Mouse (Mus musculus) liver, postnatal 0 days (tissue): ENCODE results near the gene Zfp462. TPM values are rescaled to one million over a fixed set of nuclear protein-coding genes. Genes with fewer than 3 reads are reported as not detected.
A peak's percentile ranks its signal among the peaks of the same experiment; 100 is the strongest.

Experiments used
- ATAC-seq: fragments of 200-750 bp; cut with Nextera tagmentation; 2 replicates; pipeline ENCODE4 v1.8.0; 2017; ENCODE audit warnings: mild to moderate bottlenecking, moderate library complexity
- DNase-seq: peaks from one replicate; pipeline ENCODE4 v3.0.0-alpha.2; 2016
- H3K27ac ChIP-seq: fragments of 300-500 bp; sonication (generic); 2 replicates; pipeline ENCODE4 v1.5.1; 2014; ENCODE audit warnings: antibody characterized with exemption, moderate library complexity, mild to moderate bottlenecking, low read depth
- H3K27me3 ChIP-seq: fragments of 300-500 bp; sonication (generic); 2 replicates; pipeline ENCODE4 v1.6.1; 2014; ENCODE audit warnings: low read length, control low read depth, mixed read lengths; ENCODE audit not compliant: insufficient read depth
- H3K36me3 ChIP-seq: fragments of 300-500 bp; sonication (generic); replicated peaks from 2 replicates; pipeline ENCODE4 v1.6.1; 2014; ENCODE audit warnings: mild to moderate bottlenecking, control low read depth, low read length, moderate library complexity, mixed read lengths; ENCODE audit not compliant: insufficient read depth
- H3K4me1 ChIP-seq: fragments of 300-500 bp; sonication (generic); 2 replicates; pipeline ENCODE4 v1.6.1; 2014; ENCODE audit warnings: antibody characterized with exemption, mild to moderate bottlenecking, control low read depth; ENCODE audit not compliant: insufficient read depth
- H3K4me2 ChIP-seq: fragments of 300-500 bp; sonication (generic); 2 replicates; pipeline ENCODE4 v1.6.1; 2014; ENCODE audit warnings: low read depth, mild to moderate bottlenecking, low read length, moderate library complexity, mixed read lengths
- H3K4me3 ChIP-seq: fragments of 300-500 bp; sonication (generic); 2 replicates; pipeline ENCODE4 v1.5.1; 2014; ENCODE audit warnings: low read depth, low read length
- H3K9ac ChIP-seq: fragments of 300-500 bp; sonication (generic); replicated peaks from 2 replicates; pipeline ENCODE4 v1.6.1; 2014; ENCODE audit warnings: mild to moderate bottlenecking, moderate library complexity
- H3K9me3 ChIP-seq: fragments of 300-500 bp; sonication (generic); 2 replicates; pipeline ENCODE4 v1.6.1; 2016; ENCODE audit warnings: mild to moderate bottlenecking, control low read depth, low read length, mixed read lengths
- CTCF ChIP-seq: sonication (generic); IDR thresholded peaks from 2 replicates; pipeline ENCODE4 v1.5.1; 2016; ENCODE audit warnings: antibody characterized with exemption, low read depth
- EP300 ChIP-seq: IDR thresholded peaks from 2 replicates; pipeline ENCODE4 v1.6.1; 2016; ENCODE audit warnings: antibody characterized with exemption, low read depth, mild to moderate bottlenecking
- WGBS: fragments of 180-500 bp; shearing (Covaris S2); extraction: QIAGEN DNeasy Blood & Tissue Kit; methylation state at CpG from one replicate; pipeline ENCODE4 v1.1.7; 2014; ENCODE audit not compliant: insufficient replicate concordance; 5-methylcytosine and 5-hydroxymethylcytosine counted together
- polyA plus RNA-seq: library from polyadenylated mRNA; unstranded; fragments of >200 nt; fragmentation: Nextera tagmentation; extraction: Ambion mirVana; gene quantifications from 2 replicates; pipeline ENCODE4 v1.2.1, GENCODE M21; 2015

Zfp462 gene
- polyA plus RNA-seq, 1 experiment from 2014 or later, result 0.14 TPM

GRCm38 (mm10) chr4:55006024-55006423 is 61.2 kb downstream of the Zfp462 start:
- Histone ChIP-seq H3K4me1 (peaks cover 13% of the 10 kb centered on the region), H3K36me3 (no peaks in the 10 kb centered on the region), H3K27me3 (no peaks in the 10 kb centered on the region), H3K4me3 (no peak overlapping the region), H3K27ac (no peak overlapping the region), H3K9ac (no peak overlapping the region), H3K4me2 (no peak overlapping the region; the same call in 1 of the 2 replicates), H3K9me3 (0 out of 2 replicates have a peak, but pooled peaks cover 2% of the 10 kb centered on the region)
- DNase-seq (no peak), ATAC-seq (no peak)
- 89% methylated on average over 1 of the region's 1 CpGs for WGBS
- no peak for TF ChIP-seq EP300
- no peak for TF ChIP-seq CTCF

- H3K36me3 ChIP-seq, result no peaks in the 10 kb centered on the region
- H3K9me3 ChIP-seq, result 0 out of 2 replicates have a peak, but pooled peaks cover 2% of the 10 kb centered on the region
- ATAC-seq, result no peak
- no peak for DNase-seq
- H3K4me3 ChIP-seq, result no peak overlapping the region
- H3K27me3 ChIP-seq, result no peaks in the 10 kb centered on the region
- no peak for TF ChIP-seq EP300
- 88% methylated on average over 14 of the region's 14 CpGs for WGBS
- peaks cover 13% of the 10 kb centered on the region for H3K4me1 ChIP-seq
- H3K27ac ChIP-seq, result no peak overlapping the region
- no peak overlapping the region for H3K4me2 ChIP-seq
- H3K9ac ChIP-seq, result no peak overlapping the region
Observed at GRCm38 (mm10) chr4:55008616-55009015, 63.8 kb downstream of the Zfp462 start.

- ATAC-seq (no peak), DNase-seq (no peak)
- Histone ChIP-seq H3K4me1 (no peaks in the 10 kb centered on the region), H3K36me3 (no peaks in the 10 kb centered on the region), H3K9ac (no peak overlapping the region), H3K27ac (no peak overlapping the region), H3K4me3 (no peak overlapping the region), H3K4me2 (no peak overlapping the region), H3K9me3 (0 out of 2 replicates have a peak, but pooled peaks cover 2% of the 10 kb centered on the region), H3K27me3 (no peaks in the 10 kb centered on the region)
- 86% methylated on average over 12 of the region's 12 CpGs for WGBS
- TF ChIP-seq CTCF (no peak), EP300 (no peak)
Observed at GRCm38 (mm10) chr4:55011391-55011790, 66.5 kb downstream of the Zfp462 start.

- H3K27ac ChIP-seq, result no peak overlapping the region
- H3K27me3 ChIP-seq, result no peaks in the 10 kb centered on the region
- ATAC-seq (no peak), DNase-seq (no peak)
- H3K9me3 ChIP-seq, result 0 out of 2 replicates have a peak, but pooled peaks cover 2% of the 10 kb centered on the region
- no peak for TF ChIP-seq CTCF
- no peak for TF ChIP-seq EP300
- H3K4me3 ChIP-seq, result no peak overlapping the region
- H3K4me1 ChIP-seq, result no peaks in the 10 kb centered on the region
- H3K36me3 ChIP-seq, result no peaks in the 10 kb centered on the region
- H3K9ac ChIP-seq, result no peak overlapping the region
- H3K4me2 ChIP-seq, result no peak overlapping the region
- 69% methylated on average over 16 of the region's 16 CpGs for WGBS
Observed at GRCm38 (mm10) chr4:55013563-55014248, 68.9 kb downstream of the Zfp462 start.

DNA sequence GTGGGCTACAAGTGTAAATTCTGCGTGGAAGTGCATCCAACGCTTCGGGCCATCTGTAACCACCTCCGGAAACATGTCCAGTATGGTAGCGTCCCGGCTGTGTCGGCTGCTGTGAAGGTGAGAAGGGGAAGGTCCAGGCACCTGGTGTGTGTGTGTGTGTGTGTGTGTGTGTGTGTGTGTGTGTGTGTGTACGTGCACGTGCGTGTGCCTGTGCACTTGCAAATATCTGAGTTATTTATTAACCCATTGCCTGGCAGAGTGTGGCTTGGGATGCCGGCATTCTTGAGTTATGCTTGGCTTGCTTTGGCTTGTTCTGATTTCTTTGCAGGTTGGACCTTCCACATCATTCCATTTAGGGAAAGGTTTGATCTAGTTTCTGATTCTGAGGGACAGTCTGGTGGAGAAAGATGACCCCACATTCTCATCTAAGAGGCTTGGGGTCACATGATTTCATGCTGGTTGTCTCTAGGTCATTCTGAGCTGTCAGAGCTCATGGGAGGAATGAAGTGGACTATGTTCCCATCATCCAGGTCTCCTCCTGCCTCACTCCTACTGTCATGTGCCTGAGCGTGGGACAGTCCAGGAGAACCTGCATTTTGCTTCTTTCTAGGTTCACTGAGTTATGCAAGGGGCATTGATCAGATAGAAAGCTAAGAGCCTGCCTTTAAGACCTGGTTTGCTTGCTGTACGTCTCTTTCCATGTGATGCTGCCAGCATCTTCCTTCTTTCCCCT is 70.0 kb downstream of the Zfp462 start:
- Histone ChIP-seq H3K36me3 (no peaks in the 10 kb centered on the region), H3K27me3 (no peaks in the 10 kb centered on the region), H3K4me2 (no peak overlapping the region), H3K4me3 (no peak overlapping the region), H3K4me1 (no peaks in the 10 kb centered on the region), H3K9me3 (0 out of 2 replicates have a peak, but pooled peaks cover 2% of the 10 kb centered on the region), H3K9ac (no peak overlapping the region), H3K27ac (no peak overlapping the region)
- ATAC-seq (0 out of 2 replicates have a peak, but pooled peaks have one; percentile 27), DNase-seq (no peak)
- WGBS, result 73% methylated on average over 13 of the region's 13 CpGs
- no peak for TF ChIP-seq CTCF
- TF ChIP-seq EP300, result no peak

GRCm38 (mm10) chr4:55015517-55015916 is 70.7 kb downstream of the Zfp462 start:
- no peaks in the 10 kb centered on the region for H3K27me3 ChIP-seq
- no peak for TF ChIP-seq CTCF
- TF ChIP-seq EP300, result no peak
- H3K4me2 ChIP-seq, result no peak overlapping the region
- H3K36me3 ChIP-seq, result no peaks in the 10 kb centered on the region
- 71% methylated on average over 2 of the region's 2 CpGs for WGBS
- no peak overlapping the region for H3K27ac ChIP-seq
- ATAC-seq, result no peak
- DNase-seq, result no peak
- H3K4me3 ChIP-seq, result no peak overlapping the region
- no peak overlapping the region for H3K9ac ChIP-seq
- H3K4me1 ChIP-seq, result no peaks in the 10 kb centered on the region
- H3K9me3 ChIP-seq, result no peaks in the 10 kb centered on the region
